Mouse (Mus musculus): ENCODE results near the gene Prss46.

DNA sequence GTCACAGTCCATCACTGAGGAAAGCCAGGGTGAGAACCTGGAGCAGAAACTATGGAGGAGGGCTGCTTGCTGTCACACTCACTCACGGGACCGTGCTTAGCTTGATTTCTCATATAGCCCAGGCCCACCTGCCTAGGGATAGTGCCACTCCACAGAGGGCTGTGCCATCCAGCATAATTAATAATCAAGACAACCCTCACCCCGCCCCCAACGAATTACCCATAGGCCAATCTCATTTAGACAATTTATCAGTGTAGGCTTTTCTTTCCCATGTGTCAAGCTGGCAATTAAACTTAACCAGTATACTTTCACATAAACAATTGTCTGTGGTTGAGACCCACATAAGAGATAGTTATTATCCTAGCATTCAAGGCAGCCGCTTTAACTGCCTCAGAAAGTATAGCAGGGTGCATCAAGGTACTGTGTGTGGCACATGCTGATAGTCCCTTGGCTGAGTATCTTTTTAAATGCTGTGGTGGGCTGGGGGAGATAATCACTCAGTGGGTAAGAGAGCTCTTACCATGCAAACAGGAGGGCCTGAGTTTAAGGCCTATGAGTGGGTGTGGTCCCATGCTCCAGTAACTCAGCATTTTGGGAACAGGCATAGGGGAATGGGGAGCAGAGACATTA lies 14.8 kb downstream of the Prss46 start:
- TF ChIP-seq POLR2AphosphoS2 (IDR thresholded peaks at IDR 0.05; ENCODE audit: insufficient read length, low read depth) (no peak), POLR2A (IDR thresholded peaks at IDR 0.05; ENCODE audit: insufficient read length, low read depth) (no peak), E2F4 (IDR thresholded peaks at IDR 0.05; ENCODE audit: insufficient read depth) (no peak), MAX (IDR thresholded peaks at IDR 0.05; ENCODE audit: low read depth) (no peak), USF1 (IDR thresholded peaks at IDR 0.05; ENCODE audit: low read depth) (no peak), TCF12 (IDR thresholded peaks at IDR 0.05; ENCODE audit: insufficient read depth, poor library complexity, severe bottlenecking) (no peak), CEBPB (IDR thresholded peaks at IDR 0.05; ENCODE audit: insufficient read depth, poor library complexity, severe bottlenecking) (no peak), MYOD1 (IDR thresholded peaks at IDR 0.05; ENCODE audit: control insufficient read depth in 1 of 3, insufficient read length in 2 of 3, low read depth in 2 of 3) (no peak)
